ENCODE assay signal across 26 mouse cellular contexts in the genomic region with DNA sequence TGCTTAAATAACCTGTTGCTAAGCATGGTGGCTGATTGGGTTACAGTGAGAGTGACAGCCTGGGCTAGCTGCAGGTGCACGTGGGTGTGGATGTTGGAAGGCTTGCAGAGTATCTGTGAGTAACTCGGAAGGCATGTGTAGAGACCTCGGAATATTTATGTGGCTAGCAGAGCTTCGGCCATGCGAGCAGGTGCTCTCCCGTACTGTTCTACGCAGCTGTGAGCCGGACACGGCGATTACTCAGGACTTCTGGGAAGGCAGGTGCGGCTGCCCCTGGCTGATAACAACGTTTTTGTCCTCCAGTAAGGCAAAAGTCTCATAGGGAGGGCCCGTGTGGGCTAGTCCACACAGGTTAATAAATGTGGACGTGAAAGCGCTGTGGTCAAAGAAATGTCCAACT.
DNase-seq lines count a peak whose midpoint lies in the region; ATAC-seq and TF ChIP-seq lines count a peak whose summit lies in the region.
"Had no signal": no experiment of that assay in that cellular context is flagged by ENCODE, and none has a peak within 500 bp of the region (broad histone marks: within the 10 kb centered on the region; RNA-seq: fewer than 3 reads in every experiment).

No protein-coding gene starts in this region.

- H3K27ac ChIP-seq in kidney, embryonic 15.5 days = no peak overlapping the region
- no peak overlapping the region for H3K27ac ChIP-seq in kidney, embryonic 16.5 days (ENCODE audit: low read length)
- H3K27ac ChIP-seq in stomach, embryonic 14.5 days (ENCODE audit: low read length) = no peak overlapping the region
- no peak overlapping the region for H3K27ac ChIP-seq in left cerebral cortex, adult 2 months
- H3K27ac ChIP-seq: hindbrain, embryonic 13.5 days; layer of hippocampus, adult 2 months; liver, embryonic 14.5 days; midbrain, embryonic 13.5 days had no signal

- H3K27me3 ChIP-seq in kidney, embryonic 15.5 days = no peaks in the 10 kb centered on the region
- H3K27me3 ChIP-seq in kidney, embryonic 16.5 days (ENCODE audit: insufficient read depth, low read length) = no peaks in the 10 kb centered on the region
- no peaks in the 10 kb centered on the region for H3K27me3 ChIP-seq in stomach, embryonic 14.5 days (ENCODE audit: control insufficient read depth, insufficient read depth, low read length)
- H3K27me3 ChIP-seq: hindbrain, embryonic 13.5 days; megakaryocyte, embryonic 14.5 days had no signal

- H3K4me3 ChIP-seq in kidney, embryonic 15.5 days (replicated peaks) = no peak overlapping the region
- H3K4me3 ChIP-seq in kidney, embryonic 16.5 days (ENCODE audit: low read length) = no peak overlapping the region
- no peak overlapping the region for H3K4me3 ChIP-seq in stomach, embryonic 14.5 days (ENCODE audit: low read depth, low read length)
- H3K4me3 ChIP-seq in left cerebral cortex, adult 2 months = no peak overlapping the region
- H3K4me3 ChIP-seq: hindbrain, embryonic 13.5 days; layer of hippocampus, adult 2 months; megakaryocyte, embryonic 14.5 days; midbrain, embryonic 13.5 days had no signal

- no peak overlapping the region for H3K9ac ChIP-seq in kidney, embryonic 15.5 days
- H3K9ac ChIP-seq in kidney, embryonic 16.5 days (replicated peaks; ENCODE audit: low read length) = no peak overlapping the region
- H3K9ac ChIP-seq in stomach, embryonic 14.5 days (replicated peaks; ENCODE audit: low read depth, low read length) = no peak overlapping the region
- H3K9ac ChIP-seq: hindbrain, embryonic 13.5 days; liver, embryonic 14.5 days; midbrain, embryonic 13.5 days had no signal

- DNase-seq in lung, postnatal 36 days = peak; percentile 6
- no peak for DNase-seq in lung, postnatal 14 days
- no peak for DNase-seq in right cerebral cortex, postnatal 25 days
- DNase-seq in left cerebral cortex, adult 2 months (ENCODE audit: extremely low spot score in 1 of 2, low spot score in 2 of 2) = no peak
- DNase-seq: cerebellum, adult 2 months; cerebellum, postnatal 14 days; gastrocnemius, postnatal 14 days; heart, postnatal 4 days; kidney, adult 8-10 months; kidney, postnatal 36 days; left cerebral cortex, postnatal 4 days; liver; lung, adult 2 months; lung, postnatal 4 days; thymus, postnatal 4 days had no signal

- intact Hi-C loops in left cerebral cortex, adult 2 months (cut with DNase I) = no loop called here

- H3K4me1 ChIP-seq in kidney, embryonic 15.5 days = no peaks in the 10 kb centered on the region
- no peaks in the 10 kb centered on the region for H3K4me1 ChIP-seq in kidney, embryonic 16.5 days (ENCODE audit: insufficient read depth, low read length)
- H3K4me1 ChIP-seq in stomach, embryonic 14.5 days (ENCODE audit: control insufficient read depth, insufficient read depth, low read length) = no peaks in the 10 kb centered on the region
- H3K4me1 ChIP-seq: hindbrain, embryonic 13.5 days; megakaryocyte, embryonic 14.5 days; midbrain, embryonic 13.5 days had no signal

- 68% methylated on average over 15 of the region's 15 CpGs for WGBS in kidney, embryonic 15.5 days
- WGBS in kidney, embryonic 16.5 days = 59% methylated on average over 15 of the region's 15 CpGs
- WGBS in stomach, embryonic 14.5 days = 66% methylated on average over 15 of the region's 15 CpGs

- TF ChIP-seq CTCF in left cerebral cortex, adult 2 months (IDR thresholded peaks at IDR 0.05) = no peak

- H3K36me3 ChIP-seq in kidney, embryonic 15.5 days = no peaks in the 10 kb centered on the region
- H3K36me3 ChIP-seq in kidney, embryonic 16.5 days (ENCODE audit: insufficient read depth, low read length) = no peaks in the 10 kb centered on the region
- no peaks in the 10 kb centered on the region for H3K36me3 ChIP-seq in stomach, embryonic 14.5 days (ENCODE audit: control insufficient read depth, insufficient read depth, low read length)
- H3K36me3 ChIP-seq: hindbrain, embryonic 13.5 days; midbrain, embryonic 13.5 days had no signal

- 0 out of 2 replicates have a peak, but pooled peaks have one; percentile 25 for ATAC-seq in kidney, embryonic 15.5 days (replicated peaks; ENCODE audit: low FRiP score)
- ATAC-seq in kidney, embryonic 16.5 days (ENCODE audit: low FRiP score, low TSS enrichment) = no peak
- peak; percentile 63; the same call in 1 of the 2 replicates for ATAC-seq in stomach, embryonic 14.5 days (ENCODE audit: insufficient number of reproducible peaks, insufficient read depth, low FRiP score, low read depth)
- ATAC-seq: CD4-positive, CD25-positive, alpha-beta regulatory T cell, adult 4 months; forebrain, embryonic 14.5 days; midbrain, embryonic 13.5 days had no signal

- H3K9me3 ChIP-seq in kidney, embryonic 15.5 days (replicated peaks) = no peaks in the 10 kb centered on the region
- no peaks in the 10 kb centered on the region for H3K9me3 ChIP-seq in kidney, embryonic 16.5 days (ENCODE audit: low read length)
- H3K9me3 ChIP-seq in stomach, embryonic 14.5 days (ENCODE audit: control insufficient read depth, low read depth, low read length) = no peaks in the 10 kb centered on the region
- H3K9me3 ChIP-seq: hindbrain, embryonic 13.5 days; megakaryocyte, embryonic 14.5 days; midbrain, embryonic 13.5 days had no signal

- H3K4me2 ChIP-seq in kidney, embryonic 15.5 days = no peak overlapping the region
- H3K4me2 ChIP-seq in kidney, embryonic 16.5 days (replicated peaks; ENCODE audit: low read depth, low read length) = no peak overlapping the region
- H3K4me2 ChIP-seq in stomach, embryonic 14.5 days (replicated peaks; ENCODE audit: low read depth, low read length) = no peak overlapping the region
- H3K4me2 ChIP-seq: heart, embryonic 11.5 days; hindbrain, embryonic 13.5 days; midbrain, embryonic 13.5 days had no signal
